Mouse (Mus musculus) ES-Bruce4 (cell line): ENCODE data around the gene Ncs1.

Experiments
- CTCF ChIP-seq: IDR thresholded peaks from one replicate; pipeline ENCODE4 v1.8.1; 2011; ENCODE audit warnings: low read depth, low read length
- EP300 ChIP-seq: IDR thresholded peaks from 2 replicates; pipeline ENCODE4 v1.6.1; 2011; ENCODE audit warnings: low read depth, low read length; ENCODE audit not compliant: insufficient read depth

DNA sequence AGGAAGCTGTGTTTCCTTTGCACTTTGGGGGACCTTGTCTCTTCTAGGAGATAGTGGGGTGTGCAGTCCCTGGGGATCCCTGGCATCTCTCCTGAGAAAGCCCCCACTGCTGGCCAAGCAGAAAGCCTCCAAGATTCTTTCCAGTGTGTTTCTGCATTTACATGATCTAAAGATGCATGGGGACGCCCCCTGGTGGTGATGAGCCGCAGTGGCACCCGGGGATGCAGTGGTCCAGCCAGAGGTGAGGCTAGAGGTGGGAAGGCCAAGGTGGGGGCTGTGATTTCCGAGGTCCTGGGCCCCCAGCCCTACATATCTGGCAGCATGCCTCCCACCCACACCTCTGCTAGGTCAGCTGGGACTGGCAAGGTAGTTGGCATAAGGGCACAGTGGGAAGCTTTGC, 49.4 kb downstream of the Ncs1 start:
- TF ChIP-seq EP300, result no peak
- peak; percentile 94 for TF ChIP-seq CTCF
